Mouse (Mus musculus): ENCODE measurements around the gene Fam178b.

GRCm38 (mm10) chr1:36588476-36589450 lies 94.2 kb downstream of the Fam178b start:
- TF ChIP-seq CTCF (IDR thresholded peaks at IDR 0.05; ENCODE audit: insufficient read depth, low read length): no peak
- no peak for TF ChIP-seq POLR2A (IDR thresholded peaks at IDR 0.05; ENCODE audit: borderline replicate concordance, extremely low read depth, low read depth, low read length)
